Mouse (Mus musculus) liver (tissue): Measurements from ENCODE around the gene Xrcc5.

Experiments used
- DNase-seq: peaks from one replicate; pipeline ENCODE4 v3.0.0-alpha.2; 2020; ENCODE audit warnings: mixed read lengths

Gene Xrcc5

DNA sequence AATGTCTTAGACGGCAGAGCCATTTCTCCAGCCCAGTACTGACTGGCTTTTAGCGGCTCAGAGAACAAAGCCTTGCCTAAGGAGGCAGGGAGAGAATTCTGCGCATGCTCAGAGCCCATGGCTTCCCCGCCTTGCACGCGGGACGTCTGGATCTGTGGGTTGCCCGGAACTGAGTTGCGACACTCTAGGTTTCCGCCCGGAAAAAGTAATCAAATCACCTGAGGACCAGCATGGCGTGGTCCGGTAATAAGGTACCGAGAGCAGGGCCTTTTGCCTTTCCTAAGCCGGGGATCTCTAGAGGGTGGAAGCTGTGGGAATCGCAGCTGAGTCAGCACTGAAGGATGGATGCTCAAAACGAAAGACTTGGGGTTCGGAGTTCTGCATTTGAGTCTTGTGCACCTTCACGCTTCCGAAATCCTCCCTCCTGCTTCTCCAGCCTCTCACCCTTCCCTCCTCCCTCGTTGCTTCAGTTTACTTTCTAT, at the start of gene Xrcc5:
TSS of gene Xrcc5 (plus strand) at position 105 of the 482 bp plus-strand sequence.
- DNase-seq: peak; percentile 92

DNA sequence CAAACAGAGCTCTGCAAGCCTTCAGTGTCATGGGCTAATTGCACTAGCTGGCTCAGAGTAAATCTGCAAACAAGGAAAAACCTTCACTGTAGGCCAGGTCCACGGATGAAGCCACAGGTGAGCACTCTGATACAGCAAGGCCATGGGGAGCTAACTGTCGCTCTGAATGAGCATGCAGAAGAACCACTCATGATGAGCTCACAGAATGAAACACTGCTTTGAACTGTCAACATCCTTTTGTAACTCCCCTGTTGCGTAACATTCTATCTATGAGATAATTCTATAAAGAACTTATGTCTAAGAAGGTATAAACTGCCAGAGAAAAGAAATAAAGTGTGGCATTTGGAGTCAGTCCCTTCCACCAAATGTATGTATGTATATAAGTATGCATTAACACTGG, 44.1 kb upstream of the Xrcc5 start:
- no peak for DNase-seq

DNA sequence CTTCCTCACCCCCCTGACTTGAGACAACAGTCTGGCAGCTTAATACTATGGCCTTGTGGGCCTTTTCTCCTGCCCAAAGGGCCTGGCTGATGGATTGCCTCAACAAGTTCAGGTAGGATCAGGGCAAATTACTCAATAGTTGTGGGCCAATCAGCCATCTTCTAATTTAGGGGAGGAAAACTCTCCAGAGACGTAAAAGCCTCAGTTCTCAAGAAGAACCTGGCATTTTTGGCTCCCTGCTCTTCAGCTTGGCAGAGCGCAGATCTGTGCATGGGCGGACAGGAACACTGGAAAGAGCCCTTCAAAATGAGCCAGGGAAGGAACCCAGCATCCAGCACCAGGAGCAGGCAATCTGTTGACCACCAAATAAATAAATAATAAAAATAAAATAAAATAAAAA, 29.1 kb upstream of the Xrcc5 start:
- DNase-seq: no peak

DNA sequence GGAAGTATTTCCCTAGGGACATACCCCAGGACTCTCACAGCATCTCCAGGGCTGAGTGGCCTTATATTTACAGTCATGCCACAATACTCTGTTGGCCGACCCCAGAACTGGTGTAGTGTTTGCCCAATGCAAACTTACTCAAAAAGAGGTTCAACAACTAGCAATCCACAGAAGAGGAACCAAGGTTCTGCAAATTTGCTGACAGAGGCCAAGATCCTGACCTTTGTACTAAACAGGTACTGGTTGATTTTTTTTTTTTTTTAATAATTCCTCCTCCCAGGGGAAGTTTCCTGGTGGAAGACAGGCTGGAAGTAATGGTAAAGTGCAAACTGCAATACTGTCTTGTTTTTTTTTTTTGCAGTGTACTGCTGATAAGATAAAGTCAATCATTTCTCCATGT, 24.6 kb upstream of the Xrcc5 start:
- no peak for DNase-seq

DNA sequence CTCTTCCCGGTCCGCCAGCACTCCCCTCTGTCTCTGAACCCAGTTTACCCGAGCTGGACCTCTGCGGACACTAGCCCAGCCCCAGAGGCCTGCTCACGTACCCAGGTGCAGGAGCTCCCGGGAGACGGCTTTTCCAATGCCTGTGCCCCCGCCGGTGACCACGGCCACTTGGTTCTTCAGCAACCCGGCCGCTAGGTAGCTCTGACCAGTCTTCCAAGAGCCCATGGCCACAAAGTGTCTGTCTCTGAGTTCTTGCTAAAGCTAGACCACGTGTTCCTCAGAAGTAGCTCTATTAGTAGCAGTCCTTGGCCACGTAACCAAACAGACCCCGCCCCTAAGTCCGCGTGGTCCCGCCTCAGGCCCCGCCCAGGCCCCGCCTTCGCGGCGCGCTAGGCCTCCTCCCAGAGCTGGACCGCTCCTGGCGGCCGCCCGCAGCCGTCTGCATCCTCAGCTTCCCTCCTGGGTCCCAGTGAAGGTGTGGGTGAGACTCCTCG, 23.2 kb upstream of the Xrcc5 start, which contains the start of the genes Pecr and Tmem169:
TSS of gene Pecr (minus strand) at position 323 of the 494 bp plus-strand sequence.
TSS of gene Tmem169 (plus strand) at position 378 of the 494 bp plus-strand sequence.
- DNase-seq: peak; percentile 93

DNA sequence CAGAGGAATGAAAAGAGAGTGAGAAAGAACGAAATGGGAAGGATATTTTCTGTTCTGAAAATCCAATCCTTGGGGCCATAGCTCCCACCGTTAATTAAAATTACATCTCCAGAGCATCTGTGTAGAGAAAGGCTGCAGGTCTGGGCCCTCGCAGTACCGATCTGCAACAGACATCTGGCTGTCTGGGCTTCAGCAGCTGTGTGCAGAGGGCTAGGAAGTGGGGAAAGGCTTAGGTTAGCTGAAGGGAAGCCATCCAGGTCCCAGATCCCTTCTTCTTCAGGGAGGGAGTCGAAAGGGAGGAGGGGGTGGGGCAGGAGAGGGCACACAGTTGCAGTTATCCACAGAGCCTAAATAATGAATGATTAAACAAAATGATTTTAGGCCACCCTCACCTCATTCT, 22.7 kb upstream of the Xrcc5 start:
- no peak for DNase-seq

DNA sequence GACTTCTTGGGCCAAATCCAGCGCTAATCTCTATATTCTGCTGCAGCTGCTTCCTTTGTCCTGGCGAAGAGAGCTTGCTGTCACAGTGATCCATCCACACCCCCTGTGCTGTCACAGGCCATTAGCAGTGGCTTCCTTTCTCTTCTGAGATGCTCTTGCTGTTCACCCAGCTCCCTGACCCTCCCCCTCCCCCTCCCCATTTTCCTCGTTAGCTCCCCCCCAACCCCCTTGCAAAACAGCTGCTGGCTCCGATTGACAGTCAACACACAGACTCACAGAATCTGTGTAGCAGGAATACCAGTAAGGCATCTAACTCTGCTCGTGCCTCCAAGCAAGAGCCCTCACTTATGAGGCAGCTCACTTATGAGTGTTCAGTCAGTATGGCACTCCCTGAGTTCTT, 20.3 kb upstream of the Xrcc5 start:
- no peak for DNase-seq

DNA sequence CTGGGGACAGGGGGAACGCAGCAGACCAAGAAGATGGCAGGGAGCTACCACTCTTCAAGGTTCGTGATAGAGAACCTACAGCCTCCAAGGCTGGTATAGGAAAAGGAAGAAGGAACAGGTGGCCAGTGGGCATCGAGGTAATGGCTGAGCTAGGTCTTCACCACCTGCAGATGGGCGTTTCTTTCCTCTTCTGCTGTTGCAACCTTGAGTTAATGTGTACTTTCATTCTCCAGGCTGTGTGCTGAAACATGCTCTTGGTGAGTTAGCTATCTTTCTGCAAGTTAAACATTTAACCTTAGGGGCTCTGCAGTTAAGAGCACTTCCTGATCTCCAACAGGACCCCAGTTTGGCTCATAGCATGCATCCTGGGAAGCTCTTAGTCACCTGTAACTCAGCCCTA, 19.3 kb upstream of the Xrcc5 start:
- DNase-seq: no peak

DNA sequence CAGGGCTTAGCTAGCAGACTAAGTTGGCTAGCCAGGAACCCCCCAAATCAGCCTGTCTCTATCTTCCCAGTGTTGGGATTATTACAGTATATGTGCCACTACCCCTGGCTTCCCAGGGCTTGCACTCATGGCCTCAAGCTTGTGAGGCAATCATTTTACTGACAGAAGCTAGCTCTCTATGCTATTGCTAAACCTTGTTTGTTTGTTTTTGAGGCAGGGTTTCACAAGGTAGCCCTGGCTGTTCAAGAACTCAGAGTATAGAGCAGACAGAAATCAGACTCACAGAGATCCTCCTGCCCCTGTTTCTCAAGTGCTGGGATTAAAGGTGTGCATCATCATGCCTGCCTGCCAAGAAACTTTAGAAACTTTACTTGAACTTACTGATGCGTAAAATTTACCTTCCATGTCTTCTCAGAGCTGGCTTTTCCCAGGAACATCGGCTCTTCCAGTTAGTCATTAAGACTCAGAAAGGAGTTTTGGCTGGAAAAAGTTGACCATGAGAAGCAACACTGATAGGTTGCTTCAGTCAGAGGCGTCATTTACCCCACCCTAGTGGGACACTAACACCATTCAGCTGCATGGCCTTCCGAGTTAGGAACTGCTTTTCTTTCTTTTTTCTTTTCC, 18.6 kb upstream of the Xrcc5 start:
- DNase-seq: peak; percentile 10

DNA sequence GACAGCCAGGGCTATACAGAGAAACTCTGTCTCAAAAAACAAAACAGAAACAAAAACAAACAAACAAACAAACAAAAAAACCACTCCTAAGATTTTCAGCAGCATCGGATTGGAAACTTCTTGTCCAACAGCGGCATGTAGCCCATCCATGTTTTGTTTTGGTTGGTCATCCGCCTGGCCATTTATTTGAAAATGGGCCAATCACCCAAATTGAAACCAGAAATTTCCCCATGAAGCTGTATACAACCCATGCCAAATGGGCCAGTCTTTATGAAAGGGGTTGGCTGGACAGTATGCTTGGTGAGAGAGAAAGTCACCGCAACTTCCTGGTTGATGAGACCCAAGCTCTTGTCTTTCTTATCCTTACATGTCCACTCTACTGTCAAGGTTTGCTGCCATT, 16.3 kb upstream of the Xrcc5 start:
- DNase-seq: no peak

DNA sequence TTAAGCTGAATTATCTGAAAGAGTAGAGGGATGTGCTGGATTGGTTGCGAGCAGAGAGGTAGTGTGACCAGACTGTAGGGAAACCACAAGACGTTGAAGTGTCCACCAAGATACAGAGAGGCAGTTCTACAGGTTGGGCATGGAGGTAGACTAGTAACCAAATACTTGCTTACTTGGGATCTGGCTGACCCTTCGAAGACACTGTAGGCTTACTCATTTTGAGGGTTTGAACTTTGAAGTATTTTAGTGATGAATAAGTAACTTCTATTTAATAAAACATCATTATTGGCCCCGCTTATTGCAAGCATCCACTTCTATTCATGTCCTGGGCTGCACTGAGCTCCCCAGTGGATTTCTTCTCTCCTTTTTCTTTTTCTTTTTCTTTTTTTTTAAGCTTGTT, 15.8 kb upstream of the Xrcc5 start:
- DNase-seq: no peak

DNA sequence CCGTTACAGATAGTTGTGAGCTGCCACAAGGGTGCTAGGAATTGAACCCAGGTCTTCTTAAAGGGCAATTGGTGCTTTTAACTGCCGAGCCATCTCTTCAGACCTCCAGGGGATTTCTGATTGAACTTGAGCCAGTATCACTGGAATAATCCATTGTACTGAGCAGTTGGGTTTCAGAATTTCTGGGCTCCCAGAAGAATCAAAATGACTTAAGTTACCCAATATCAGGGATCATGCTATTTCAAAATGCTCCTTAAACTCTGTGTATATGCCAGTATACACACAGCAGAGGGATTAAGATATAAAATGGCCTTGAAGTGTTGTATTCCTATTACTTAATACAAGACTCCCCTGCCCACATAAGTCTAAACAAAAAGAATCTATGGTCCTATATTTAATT, 15.3 kb upstream of the Xrcc5 start:
- DNase-seq: no peak

DNA sequence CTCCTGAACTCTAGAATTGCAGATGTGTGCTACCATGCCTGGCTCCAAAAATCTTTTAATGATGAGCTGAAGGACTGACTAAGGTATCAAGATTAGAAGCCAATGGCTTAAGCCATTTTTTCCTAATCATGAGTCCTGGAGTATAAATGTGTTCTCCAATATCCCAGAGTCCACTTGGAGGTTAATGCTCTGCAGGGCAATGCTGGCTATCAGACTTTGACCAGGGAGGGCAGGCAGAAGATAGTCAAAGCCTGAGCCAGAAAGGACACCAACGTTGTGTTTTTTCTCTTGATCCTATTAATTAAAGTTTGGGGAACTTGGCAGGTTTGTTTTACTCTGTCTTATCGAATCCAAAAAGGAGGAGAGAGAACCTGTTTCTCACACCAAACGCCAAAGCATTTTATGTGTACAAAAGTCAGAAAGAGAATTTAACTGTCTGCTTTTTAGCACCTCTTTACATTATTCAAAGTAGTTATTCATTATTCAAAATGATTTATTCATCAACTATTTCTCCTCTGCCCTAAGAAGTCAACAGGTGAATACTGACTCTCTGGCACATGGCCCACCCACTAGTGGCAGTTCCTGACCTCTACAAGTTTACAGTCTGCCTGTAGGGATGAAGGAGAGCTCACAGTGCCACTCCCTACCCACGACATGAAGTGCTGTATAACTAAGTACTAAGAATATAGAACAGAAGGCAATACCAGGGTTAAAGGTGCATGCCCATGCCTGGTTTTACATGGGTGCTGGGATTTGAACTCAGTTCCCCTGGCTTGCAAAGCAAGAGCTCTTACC, 13.2 kb upstream of the Xrcc5 start:
- no peak for DNase-seq

DNA sequence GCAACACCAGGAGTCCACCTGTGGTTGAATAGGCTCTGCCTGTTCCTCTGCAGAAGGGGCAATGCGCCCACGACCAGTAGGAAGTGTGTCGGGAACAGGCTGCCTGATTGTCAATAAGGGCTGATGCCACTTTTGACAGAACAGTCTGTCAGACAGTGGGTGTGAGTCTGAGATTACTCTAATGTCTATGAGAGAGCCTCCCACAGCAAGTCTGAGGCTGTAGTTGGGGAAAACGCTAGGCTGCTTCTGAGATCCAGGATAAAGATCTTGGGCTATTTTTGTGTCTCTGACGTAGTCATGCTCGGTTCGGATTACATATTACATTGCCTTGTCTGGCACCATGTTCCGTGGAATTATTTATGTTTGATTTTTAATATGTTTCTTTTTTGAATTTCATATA, 11.5 kb upstream of the Xrcc5 start:
- DNase-seq: no peak

DNA sequence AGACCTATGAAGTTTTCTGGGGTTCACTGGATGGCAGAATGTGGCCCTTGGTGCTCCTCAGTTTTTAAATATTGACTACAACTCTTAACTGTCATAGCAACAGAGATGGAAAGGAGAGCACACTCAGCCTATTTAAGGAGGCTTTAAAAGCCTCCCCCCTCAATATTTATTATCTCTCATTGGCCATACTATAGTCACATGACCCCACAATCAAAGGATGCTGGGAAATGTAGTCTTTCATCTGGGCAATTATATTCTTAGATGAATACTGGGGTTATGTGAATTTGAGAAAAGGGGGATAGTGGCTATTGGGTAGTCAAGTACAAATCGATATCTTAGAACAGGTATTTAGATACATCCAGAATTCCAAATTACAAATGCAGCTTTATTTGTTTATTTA, 5.4 kb upstream of the Xrcc5 start:
- DNase-seq: no peak

DNA sequence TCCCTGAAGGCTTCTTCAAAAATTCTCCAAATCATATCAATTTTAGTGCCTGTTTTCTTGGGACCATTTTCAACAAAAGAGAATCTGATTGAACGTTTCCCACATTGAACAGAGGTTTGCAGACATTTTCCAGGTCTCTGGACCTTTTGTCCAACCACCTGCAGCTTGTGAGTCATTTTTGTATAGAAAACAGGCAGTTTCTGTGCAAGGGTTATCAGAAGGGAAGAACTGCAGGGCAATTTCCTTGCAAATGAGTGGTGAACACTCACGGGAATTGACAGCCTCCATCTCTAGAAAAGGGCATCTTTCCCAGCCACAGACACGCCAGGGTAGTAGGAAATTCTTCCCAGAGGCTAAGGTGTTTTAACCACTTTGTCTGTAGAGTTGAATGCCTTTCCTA, 980 bp upstream of the Xrcc5 start:
- DNase-seq: no peak

DNA sequence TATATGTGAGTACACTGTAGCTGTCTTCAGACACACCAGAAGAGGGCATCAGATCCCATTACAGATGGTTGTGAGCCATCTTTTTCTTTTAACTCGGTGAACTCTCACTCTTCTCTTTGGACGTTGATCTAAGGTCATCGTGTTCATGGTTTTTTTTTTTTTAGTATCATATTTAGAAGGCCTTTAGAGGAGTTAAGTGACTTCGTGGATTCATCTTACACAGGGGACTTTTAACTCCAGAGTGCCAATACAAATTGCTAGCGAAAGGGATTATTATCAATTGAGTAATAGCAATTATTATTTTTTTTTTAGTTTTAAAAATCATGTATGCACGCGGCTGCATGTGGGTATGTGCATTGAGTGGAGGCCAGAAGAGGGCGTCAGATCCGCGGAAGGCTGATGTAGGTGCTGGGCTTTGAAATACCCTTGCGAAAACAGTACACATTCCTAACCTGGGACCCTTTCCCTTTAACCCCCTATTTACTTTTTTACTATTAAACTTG, 491 bp upstream of the Xrcc5 start:
- DNase-seq: peak; percentile 65

DNA sequence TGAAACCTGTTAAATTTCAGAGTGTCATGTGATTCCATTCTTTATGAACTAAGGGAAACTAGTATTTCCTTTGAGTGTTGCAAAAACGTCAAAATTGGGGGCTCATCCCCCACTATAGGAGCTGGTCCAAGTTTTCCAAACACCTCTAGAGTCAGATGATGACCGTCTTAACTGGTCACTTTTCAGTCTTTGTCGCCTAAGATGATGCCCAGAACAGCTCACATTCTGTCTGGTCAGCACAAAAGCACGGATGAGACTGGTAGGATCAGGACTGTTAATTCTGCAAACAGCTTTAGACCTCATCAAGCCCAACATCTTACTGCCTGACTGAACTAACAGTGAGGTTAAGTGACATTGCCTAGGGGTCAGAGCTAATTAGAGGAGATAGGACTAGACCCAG, 1.7 kb downstream of the Xrcc5 start:
- no peak for DNase-seq

DNA sequence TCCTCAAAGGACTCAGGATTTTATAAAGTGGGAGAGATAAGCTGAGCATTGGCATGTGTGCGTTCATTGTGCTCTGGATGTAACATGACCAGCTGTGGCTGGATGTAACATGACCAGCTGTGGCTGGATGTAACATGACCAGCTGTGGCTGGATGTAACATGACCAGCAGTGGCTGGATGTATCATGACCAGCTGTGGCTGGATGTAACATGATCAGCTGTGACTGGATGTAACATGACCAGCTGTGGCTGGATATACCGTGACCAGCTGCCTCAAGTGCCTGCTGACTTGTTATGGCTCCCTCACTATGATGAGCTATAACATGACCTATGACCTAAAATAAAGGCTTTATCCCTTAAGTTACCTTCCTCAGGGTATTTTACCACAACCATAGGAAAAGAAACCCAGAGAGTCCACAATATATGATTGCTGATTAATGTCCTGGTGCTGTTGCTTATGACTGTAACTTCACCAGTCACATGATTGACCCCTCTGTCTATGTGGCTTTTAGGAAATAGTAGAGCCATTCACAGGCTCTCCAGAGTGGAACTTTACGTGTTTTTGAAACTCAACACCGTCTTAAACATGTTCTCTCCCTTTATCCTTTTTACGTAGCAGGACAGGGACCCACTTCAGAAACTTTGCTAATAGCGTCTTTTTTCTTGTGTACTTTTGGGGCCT, 2.7 kb downstream of the Xrcc5 start:
- no peak for DNase-seq

DNA sequence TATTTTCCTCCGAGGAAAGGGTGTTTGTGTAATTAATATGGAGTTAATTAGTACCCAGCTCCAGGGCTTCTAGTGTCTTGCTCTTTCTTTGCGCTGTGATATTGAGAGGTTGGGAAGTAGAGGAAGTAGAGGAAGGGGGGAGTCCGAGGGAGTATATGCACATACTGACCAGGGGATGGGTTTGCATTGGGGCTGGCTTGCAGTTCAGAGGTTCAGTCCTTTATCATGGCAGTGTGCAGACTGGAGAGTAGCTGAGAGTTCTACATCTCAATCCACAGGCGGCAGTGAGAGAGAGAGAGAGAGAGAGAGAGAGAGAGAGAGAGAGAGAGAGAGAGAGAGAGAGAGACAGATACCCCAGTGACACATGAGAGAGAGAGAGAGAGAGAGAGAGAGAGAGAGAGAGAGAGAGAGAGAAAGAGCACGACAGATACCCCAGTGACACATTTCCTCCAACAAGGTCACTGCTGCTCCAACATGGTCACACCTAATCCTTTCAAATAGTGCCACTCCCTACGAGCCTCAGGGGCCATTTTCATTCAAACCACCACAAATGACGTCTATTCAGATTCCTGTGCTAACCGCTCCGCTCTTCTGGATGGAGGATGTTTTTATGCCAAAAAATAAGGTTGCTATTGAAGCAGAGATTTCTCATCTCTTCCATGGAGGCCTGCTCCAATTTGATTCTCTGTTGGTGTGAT, 5.6 kb downstream of the Xrcc5 start:
- DNase-seq: no peak

DNA sequence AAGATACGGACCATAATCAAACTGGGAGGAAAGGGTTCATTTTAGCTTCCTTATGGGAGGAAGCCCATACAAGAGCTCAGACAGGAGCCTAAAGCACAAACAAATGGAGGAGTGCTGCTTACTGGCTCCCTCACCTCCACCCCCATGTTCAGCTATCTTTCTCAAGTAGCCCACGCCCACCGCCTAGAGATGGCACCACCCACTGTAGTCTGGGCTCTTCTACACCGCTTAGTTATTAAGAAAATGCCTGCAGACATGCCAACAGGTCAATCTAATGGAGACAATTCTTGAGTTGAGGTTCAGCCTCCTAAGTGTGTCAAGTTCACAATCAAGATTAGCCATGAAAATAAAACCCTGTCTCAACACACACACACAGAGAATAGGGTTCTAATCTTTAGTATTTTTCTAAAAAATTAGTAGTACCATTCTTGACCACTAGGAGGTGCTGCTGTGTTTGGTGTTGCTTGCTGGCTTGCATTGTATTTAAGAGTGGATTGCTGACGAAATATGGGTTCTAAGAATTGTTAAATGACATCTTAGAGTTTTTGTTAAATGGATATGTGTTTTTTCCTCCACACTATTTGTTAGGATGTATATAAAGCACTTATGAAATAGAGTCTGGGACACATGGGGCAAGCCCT, 6.3 kb downstream of the Xrcc5 start:
- peak; percentile 10 for DNase-seq

DNA sequence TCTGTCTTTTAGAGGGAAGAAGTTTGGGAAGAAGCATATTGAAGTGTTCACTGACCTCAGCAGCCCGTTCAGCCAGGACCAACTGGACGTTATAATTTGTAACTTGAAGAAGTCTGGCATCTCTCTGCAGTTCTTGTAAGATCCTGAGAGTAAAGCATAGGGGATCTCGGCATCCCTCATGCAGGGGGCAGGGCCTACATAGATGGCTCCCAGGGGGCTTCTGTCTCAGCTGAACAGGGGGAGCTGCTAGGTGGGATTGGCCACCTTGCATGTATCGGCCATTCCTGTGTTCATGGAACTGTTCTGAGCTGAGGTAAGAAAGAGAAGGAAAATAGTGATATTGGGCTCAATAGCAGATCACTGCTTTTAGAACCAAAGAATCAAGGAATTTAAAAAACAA, 8.2 kb downstream of the Xrcc5 start:
- no peak for DNase-seq
